Mouse (Mus musculus) B cell, adult 2 months (primary cell): ENCODE measurements around the gene Slc19a3.
A peak's percentile ranks its signal among the peaks of the same experiment; 100 is the strongest.
"Not testable (repeated sequence)": the region's sequence is repeated elsewhere in the genome, so short reads cannot be mapped to it uniquely, and the experiment has no call there.

Experiments used
- DNase-seq, 2 experiments: peaks; one replicate each; pipeline ENCODE4 v3.0.0; 2022

The Slc19a3 gene

DNA sequence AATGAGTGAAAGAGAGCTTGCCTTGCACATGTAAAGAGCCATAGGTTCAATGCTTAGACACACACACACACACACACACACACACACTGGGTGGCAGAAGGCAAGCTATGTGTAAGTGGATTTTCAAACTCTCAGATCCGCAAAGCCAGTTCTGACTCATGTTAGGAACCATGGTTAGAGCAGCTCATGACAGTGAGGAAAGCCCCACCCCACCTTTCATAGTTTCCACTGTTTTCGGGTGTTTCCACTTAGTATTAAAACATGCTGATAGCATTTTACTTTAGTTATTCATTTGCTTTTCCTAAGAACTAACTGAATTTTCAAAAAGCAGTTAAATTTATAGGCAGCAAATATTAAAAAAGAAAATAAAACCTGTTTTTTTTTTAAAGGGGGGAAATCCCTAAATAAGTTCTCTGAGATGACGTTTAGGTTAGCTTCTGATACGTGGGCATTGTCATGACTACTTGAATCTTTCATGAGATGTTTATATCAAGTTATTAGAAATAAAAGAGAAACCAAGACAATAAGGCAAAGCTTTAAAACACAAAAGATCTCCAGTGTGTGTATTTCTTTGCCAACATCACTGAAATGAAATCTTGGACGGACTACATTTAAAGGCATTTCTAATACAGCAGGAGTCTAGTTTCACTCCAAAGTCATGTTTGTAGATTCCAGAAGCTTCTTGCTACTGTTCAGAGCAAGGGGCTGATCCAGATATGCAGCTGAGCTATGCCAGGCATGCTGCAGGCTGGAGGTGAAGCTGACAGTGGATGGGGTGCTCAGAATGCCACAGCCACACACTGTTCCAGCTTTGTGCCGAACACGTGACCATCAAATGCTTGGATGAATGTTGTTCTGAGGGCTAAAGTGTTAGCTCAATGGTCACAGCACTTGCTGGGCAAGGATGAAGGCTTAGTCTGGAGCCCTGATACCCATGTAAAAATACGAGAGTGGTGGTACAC is 31.7 kb downstream of the Slc19a3 start:
- DNase-seq, result no peak

DNA sequence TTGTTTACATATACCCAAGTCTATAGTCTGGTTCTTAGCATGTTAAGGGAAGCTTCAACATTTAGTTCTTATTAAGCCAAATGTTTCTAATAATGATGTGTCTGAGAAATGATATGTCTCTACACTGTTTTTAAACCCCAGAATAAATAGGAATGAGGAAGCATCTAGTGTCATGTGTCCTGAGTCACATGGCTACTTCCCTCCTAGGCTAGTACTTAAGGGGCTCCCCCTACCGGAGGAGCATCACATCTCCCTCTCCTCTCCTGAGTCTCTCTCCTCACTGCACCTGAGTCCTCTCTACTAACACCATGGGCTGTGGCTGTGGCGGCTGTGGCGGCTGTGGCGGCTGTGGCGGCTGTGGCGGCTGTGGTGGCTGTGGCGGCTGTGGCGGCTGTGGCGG is 37.9 kb downstream of the Slc19a3 start, which contains the start of gene Gm47959:
Gene Gm47959 (plus strand): TSS at position 243 of the 400 bp plus-strand sequence.
- DNase-seq, result not testable (repeated sequence)

DNA sequence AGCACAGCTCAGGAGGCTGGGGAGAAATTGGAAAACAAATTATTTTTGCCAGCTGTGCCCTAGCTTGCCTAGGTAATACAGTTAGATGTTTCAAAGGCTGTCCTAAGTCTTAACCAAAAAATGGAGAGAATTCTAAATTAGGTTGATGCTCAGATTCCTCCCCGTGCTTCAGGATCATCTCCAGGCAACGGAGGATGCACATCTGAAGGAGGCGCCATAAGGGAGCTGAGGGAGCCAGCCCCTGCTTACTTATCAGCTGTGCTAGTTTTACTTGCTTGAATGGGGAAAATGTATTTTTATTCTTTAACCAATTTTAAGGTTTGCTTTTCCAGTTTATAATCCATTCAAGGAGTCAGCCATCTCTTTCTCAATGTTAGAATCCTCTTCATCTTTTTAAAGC is 44.3 kb downstream of the Slc19a3 start:
- DNase-seq, result no peak

DNA sequence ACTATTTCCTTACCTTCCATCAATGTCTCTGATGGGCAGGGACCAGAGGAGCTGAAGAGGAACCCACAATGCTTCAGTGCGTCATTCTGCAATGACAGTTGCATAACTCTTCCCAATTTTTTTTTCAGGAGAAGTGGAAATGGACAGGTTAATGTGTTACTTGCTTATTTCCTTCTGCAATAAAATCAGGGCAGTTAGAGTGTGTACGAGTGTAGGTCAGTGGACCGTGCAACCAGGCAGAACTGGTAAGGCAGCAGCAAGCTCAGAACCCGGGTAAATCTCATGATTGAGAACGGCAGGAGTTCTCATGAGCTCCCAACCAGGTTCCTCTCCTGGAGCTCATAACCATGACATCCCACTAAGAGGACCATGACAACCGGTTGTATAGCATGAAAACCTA is 46.2 kb downstream of the Slc19a3 start:
- no peak for DNase-seq

DNA sequence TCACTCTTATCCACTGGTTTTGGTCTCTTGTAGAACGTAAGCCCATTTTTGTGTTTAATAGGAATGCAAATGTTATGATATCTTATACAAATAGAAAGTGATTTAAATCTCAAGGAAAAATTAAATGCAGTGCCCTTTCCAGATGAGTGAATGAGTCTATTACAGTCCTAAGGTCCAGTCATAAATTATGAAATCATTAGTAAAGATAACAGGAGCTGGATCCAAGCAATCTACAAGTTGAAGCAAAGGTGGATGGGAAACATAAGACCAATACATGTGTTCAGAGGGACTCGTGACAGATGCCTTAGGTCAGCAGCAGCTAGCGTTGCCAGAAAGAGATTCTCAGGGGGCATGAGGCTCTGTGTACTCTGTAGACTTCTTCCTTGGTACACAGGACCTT is 46.7 kb downstream of the Slc19a3 start:
- no peak for DNase-seq

DNA sequence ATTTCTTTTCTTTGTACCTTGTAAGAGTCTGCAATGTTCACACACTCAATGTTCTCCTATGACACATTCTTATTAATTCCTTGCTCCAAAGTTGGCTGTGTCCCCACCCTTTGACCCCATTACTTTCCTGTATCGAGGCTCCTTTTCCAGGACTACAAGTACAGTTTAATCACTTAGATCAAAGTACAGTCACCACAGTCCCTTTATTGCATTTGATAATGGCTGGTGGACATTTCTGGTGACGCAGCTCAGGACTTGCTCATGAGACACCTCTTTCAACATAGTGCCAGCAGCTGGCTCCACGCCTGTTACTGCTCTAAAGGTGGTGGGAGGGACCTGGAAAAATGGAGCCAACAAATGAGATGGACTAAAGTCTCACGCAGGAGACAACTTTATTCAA is 47.2 kb downstream of the Slc19a3 start:
- no peak for DNase-seq

DNA sequence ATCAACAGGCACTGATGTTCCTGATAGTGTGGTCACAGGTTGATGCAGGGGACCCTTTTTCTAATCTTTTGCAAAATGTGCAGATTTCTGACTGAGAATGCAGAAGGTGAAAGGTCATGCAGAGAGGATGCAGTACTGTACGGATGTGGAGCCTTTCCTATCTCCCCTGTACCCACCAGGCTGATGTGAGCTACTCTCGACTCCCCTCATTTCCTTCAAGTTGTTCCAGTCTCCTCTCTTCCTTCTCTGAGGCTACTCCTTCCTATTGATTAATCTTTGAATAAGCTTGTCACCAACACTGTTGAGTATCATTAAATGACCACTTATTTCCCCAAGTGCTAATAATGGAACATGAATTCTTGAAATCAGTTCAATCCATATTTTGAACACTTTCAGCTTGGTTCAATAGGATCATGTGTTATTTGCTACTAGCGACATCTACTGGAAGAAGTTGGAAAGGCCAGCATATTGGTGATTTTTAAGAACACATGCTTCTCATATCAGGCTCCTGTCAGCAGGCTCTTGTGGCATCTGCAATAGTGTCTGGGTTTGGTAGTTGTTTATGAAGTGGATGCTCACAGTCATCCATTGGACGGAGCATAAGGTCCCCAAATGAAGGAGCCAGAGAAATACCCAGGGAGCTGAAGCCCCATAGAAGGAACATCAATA is 50.6 kb downstream of the Slc19a3 start:
- peak; percentile 14 to 34 for DNase-seq

DNA sequence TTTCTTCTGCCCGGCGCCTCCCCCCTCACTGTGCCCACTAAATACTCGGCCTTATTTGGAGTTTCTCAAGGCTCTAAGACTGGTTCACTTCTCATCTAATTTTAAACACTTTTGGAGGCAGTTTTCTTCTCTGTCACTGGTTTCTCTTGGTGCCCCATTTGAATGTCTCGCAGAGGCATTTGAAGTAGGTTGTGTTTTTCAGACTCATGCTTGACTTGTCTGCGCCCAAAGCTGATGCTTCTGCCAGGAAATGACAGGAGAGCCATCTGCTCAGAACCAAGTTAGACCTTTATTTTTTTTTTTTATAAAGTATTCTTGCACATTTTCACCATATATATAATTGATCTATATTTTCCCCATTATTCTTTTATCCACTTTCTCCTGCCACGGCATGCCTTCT is 51.5 kb downstream of the Slc19a3 start:
- DNase-seq, result no peak

DNA sequence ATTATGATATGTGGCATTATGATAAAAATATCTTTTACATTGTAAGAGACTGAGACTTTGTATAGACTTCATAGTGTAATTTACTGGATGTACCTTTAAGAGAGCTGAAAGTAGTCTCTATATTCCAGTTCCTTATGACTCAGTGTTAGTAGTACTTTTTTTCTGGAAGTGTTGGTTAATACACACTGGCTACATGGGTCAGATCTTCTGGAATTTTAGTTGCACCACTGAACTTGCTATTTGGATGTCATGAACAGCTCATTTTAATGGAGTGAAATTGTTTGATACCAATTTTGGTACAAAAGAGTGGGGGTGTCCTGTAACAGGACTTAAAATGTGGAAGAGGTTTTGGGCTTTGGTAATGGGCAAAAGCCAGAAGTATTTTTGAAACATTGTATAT is 60.4 kb downstream of the Slc19a3 start:
- DNase-seq, result no peak

DNA sequence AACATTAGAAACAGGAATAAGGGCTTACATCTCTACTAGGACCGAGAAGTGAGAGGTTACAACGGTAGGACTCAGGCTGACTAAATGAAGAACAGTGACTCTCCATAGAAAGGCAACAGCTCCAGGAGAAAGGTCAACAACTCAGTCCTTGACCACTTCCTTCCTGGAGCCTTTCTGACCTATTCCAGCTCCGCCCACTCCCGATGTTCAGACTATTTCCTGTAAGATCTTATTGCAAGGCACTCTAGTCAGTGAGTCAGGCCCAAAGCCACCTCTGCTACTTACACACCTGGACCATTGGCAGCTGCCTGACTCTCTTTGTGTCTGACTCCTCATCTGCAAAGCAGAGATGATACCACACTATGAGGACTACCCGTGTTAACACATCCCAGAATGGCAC is 62.5 kb downstream of the Slc19a3 start:
- DNase-seq, result no peak

DNA sequence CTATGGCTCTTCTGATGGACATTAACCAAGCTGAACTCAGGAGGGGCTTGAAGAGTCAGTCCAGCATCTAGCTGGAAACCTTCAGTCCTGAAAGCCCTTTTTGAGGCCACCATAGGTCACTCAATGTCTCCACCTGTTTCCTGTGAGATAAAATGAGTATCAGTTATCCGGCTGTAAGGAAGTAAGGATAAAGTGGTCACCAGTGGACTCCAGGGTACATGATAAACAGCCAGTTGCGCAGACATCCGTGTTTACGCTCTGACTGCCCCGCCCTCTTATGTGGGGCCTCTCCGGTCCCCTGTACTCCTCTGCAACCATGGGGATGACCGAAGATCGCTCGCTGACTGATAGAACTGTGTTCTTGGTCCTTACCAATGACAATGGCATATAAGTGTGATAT is 63.9 kb downstream of the Slc19a3 start:
- no peak for DNase-seq

DNA sequence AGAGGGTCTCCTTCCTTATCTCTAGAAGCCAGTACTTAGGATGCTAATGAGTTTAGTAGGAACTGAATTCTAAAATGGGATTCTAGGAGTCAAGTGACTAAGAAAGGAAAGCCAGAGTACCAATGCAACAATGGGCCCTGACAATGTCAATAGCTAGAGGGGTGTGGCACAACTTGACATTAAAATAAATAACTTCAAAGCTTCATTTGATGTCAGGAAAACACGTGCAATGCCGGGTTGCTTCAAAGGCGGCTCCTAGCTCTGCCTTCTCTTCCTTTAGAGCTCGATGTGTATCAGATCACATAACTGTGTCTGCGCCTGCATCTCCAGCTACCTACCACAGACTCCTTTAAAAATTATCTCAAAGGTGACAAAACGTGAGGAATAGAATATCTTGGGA is 64.3 kb downstream of the Slc19a3 start:
- no peak for DNase-seq

DNA sequence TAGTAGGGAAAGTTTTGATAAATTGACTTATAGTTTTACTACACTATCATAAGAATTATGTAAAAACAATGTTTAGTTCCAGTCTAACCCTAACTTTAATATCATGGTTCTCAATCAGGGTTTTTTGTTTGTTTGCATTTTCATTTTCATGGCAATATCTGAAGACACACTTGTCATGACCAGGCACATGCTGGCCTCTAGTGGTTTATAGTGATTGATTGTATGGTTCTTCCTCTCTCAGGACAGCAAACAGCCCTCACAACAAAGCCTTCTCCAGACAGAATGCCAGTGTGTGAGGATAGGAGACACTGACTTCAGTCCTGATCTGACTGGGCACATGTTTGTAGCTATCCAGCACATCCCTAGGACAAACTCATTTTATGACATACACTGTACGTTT is 65.0 kb downstream of the Slc19a3 start:
- no peak for DNase-seq

DNA sequence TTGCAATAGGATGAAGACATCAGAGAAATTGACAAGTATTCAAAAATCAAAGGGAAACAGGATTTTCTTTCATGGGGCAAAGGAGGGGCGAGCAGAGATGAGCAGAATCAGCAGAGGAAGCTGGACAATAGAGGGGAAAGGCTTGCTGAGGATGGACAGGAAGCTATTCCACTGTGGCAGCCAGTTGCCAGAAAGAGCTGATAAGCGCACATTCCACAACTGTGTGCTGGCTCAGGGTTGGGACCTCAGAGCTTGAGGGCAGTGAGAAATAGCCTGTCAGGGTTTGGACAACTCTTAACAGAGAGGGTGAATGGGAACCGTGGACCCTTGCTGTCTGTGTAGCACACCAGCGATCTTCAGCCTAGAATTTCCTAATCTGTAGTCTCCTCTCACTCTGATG is 66.2 kb downstream of the Slc19a3 start:
- DNase-seq, result no peak

DNA sequence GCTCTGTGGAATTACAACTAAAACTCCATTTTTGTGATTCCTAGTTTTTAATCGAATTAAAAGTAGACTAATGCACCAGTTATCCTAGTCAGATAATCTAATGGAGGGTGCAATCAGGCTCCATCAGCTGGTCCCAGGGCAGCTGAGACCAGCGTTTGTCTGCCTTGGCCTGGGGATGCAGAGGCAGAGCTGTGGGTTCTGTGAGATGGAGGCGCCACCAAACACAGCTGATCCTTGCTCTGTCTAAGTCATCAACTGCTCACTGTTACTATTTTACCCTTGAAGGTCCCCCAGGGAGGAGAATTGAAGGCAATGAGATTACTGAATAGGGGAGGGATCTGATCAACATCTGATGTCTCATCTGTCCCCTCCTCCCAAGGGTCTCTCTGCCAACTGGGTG is 71.8 kb downstream of the Slc19a3 start:
- DNase-seq, result no peak
